Mouse (Mus musculus) cerebellum, adult 9-11 months (tissue): ENCODE results near the gene Ncstn.

Source experiments
- DNase-seq: peaks from one replicate; pipeline ENCODE4 v3.0.0; 2022

Gene Ncstn

GRCm38 (mm10) chr1:172026201-172026901 lies 56.2 kb downstream of the Ncstn start:
- peak; percentile 62 for DNase-seq

GRCm38 (mm10) chr1:172025201-172025904 lies 57.2 kb downstream of the Ncstn start:
- DNase-seq, result peak; percentile 37

GRCm38 (mm10) chr1:172024140-172024895 lies 58.3 kb downstream of the Ncstn start:
- DNase-seq, result no peak

- no peak for DNase-seq
Measured at GRCm38 (mm10) chr1:172019863-172020521, 62.6 kb downstream of the Ncstn start.

- DNase-seq, result no peak
Measured at GRCm38 (mm10) chr1:172019339-172019738, 63.3 kb downstream of the Ncstn start.

GRCm38 (mm10) chr1:172018336-172019311 lies 64.0 kb downstream of the Ncstn start:
- no peak for DNase-seq

- DNase-seq, result no peak
Measured at GRCm38 (mm10) chr1:172017517-172018070, 65.0 kb downstream of the Ncstn start.

GRCm38 (mm10) chr1:172016660-172017516 lies 65.7 kb downstream of the Ncstn start:
- DNase-seq, result no peak

- no peak for DNase-seq
Measured at GRCm38 (mm10) chr1:172016031-172016430, 66.6 kb downstream of the Ncstn start.
